Mouse (Mus musculus) CH12.LX (cell line): ENCODE measurements around the gene Lipc. TPM values are rescaled to one million over a fixed set of nuclear protein-coding genes. Genes with fewer than 3 reads are reported as not detected.

Source experiments
- DNase-seq: peaks from one replicate; pipeline ENCODE4 v3.0.0-alpha.2; 2013; ENCODE audit errors: extremely low read depth
- H3K27ac ChIP-seq: 2 replicates; pipeline ENCODE4 v1.5.1; 2012; ENCODE audit warnings: low read depth, mild to moderate bottlenecking, control low read depth, moderate library complexity; ENCODE audit not compliant: insufficient read depth
- H3K27me3 ChIP-seq: replicated peaks from 2 replicates; pipeline ENCODE3; 2012; ENCODE audit warnings: inconsistent platforms
- H3K36me3 ChIP-seq, 2 experiments: replicated peaks in 1 of 2; 2 replicates each; pipeline versions ENCODE3 to v1.6.1; 2012; ENCODE audit warnings: inconsistent platforms in 1 of 2, low read length in 1 of 2, mild to moderate bottlenecking in 1 of 2, mixed read lengths in 1 of 2, moderate library complexity in 1 of 2; ENCODE audit not compliant: control insufficient read depth in 1 of 2, insufficient read depth in 1 of 2
- H3K4me1 ChIP-seq, 2 experiments: 2 replicates each; pipeline ENCODE4 v1.6.1; 2012; ENCODE audit warnings: inconsistent platforms in 1 of 2, moderate library complexity in 1 of 2; ENCODE audit not compliant: insufficient read depth in 2 of 2, control insufficient read depth in 1 of 2
- H3K4me2 ChIP-seq: 2 replicates; pipeline ENCODE4 v1.6.1; 2012; ENCODE audit warnings: low read depth, mild to moderate bottlenecking, control low read depth; ENCODE audit not compliant: poor library complexity, insufficient read depth, severe bottlenecking
- H3K4me3 ChIP-seq, 3 experiments: fragments of 150-350 bp in 1 of 3; sonication (generic) in 1 of 3; replicated peaks in 1 of 3; 2 replicates each; pipeline versions ENCODE3 to v1.5.1; 2011 to 2012; ENCODE audit warnings: low read depth in 2 of 3, low read length in 2 of 3, mild to moderate bottlenecking in 2 of 3, moderate library complexity in 2 of 3, control low read depth in 1 of 3, improper control_type of control experiment in 1 of 3, inconsistent platforms in 1 of 3, mixed read lengths in 1 of 3; ENCODE audit not compliant: poor library complexity in 1 of 3
- H3K79me2 ChIP-seq: replicated peaks from 2 replicates; pipeline ENCODE4 v1.6.1; 2012; ENCODE audit warnings: mild to moderate bottlenecking, moderate library complexity; ENCODE audit not compliant: control insufficient read depth, poor library complexity, insufficient read depth, severe bottlenecking; ENCODE audit errors: extremely low read depth
- H3K9ac ChIP-seq: 2 replicates; pipeline ENCODE4 v1.6.1; 2012; ENCODE audit warnings: low read depth, mild to moderate bottlenecking, control low read depth, moderate library complexity; ENCODE audit not compliant: insufficient read depth
- H3K9me3 ChIP-seq: replicated peaks from 2 replicates; pipeline ENCODE3; 2012; ENCODE audit warnings: low read length, inconsistent platforms, mixed read lengths
- CTCF ChIP-seq, 2 experiments: IDR thresholded peaks in 1 of 2; conservative IDR thresholded peaks in 1 of 2; 2 replicates each; pipeline ENCODE4 v1.5.1; 2011 to 2012; ENCODE audit warnings: low read depth in 2 of 2, low read length in 2 of 2, improper control_type of control experiment in 1 of 2, inconsistent platforms in 1 of 2, mild to moderate bottlenecking in 1 of 2, moderate library complexity in 1 of 2
- ETS1 ChIP-seq: conservative IDR thresholded peaks from 2 replicates; pipeline ENCODE4 v1.6.1; 2012; ENCODE audit warnings: low read depth, mild to moderate bottlenecking, inconsistent platforms, low read length, improper control_type of control experiment, moderate library complexity
- HCFC1 ChIP-seq: IDR thresholded peaks from 2 replicates; pipeline ENCODE4 v1.6.1; 2012; ENCODE audit warnings: low read depth, mild to moderate bottlenecking, inconsistent platforms, low read length, improper control_type of control experiment
- IRF4 ChIP-seq: IDR thresholded peaks from 2 replicates; pipeline ENCODE4 v1.6.1; 2014; ENCODE audit warnings: low read depth, mild to moderate bottlenecking, inconsistent platforms, low read length, improper control_type of control experiment
- JUN ChIP-seq: IDR thresholded peaks from 2 replicates; pipeline ENCODE4 v1.6.1; 2011; ENCODE audit warnings: low read depth, mild to moderate bottlenecking, low read length, improper control_type of control experiment, moderate library complexity; ENCODE audit not compliant: insufficient read depth
- JUND ChIP-seq: conservative IDR thresholded peaks from 2 replicates; pipeline ENCODE4 v1.6.1; 2011; ENCODE audit warnings: low read depth, low read length, improper control_type of control experiment
- MAFK ChIP-seq: IDR thresholded peaks from 2 replicates; pipeline ENCODE4 v1.6.1; 2011; ENCODE audit warnings: low read length, improper control_type of control experiment; ENCODE audit not compliant: insufficient replicate concordance
- MEF2A ChIP-seq: IDR thresholded peaks from 2 replicates; pipeline ENCODE4 v1.6.1; 2014; ENCODE audit warnings: low read depth, mild to moderate bottlenecking, inconsistent platforms, low read length, improper control_type of control experiment, borderline replicate concordance
- NELFE ChIP-seq: IDR thresholded peaks from 2 replicates; pipeline ENCODE4 v1.6.1; 2011; ENCODE audit warnings: low read depth, low read length, improper control_type of control experiment
- RCOR1 ChIP-seq: conservative IDR thresholded peaks from 2 replicates; pipeline ENCODE4 v1.6.1; 2012; ENCODE audit warnings: low read depth, mild to moderate bottlenecking, inconsistent platforms, low read length, improper control_type of control experiment
- SIN3A ChIP-seq: IDR thresholded peaks from 2 replicates; pipeline ENCODE4 v1.6.1; 2012; ENCODE audit warnings: low read length, improper control_type of control experiment, inconsistent platforms
- TBP ChIP-seq: conservative IDR thresholded peaks from 2 replicates; pipeline ENCODE4 v1.6.1; 2011; ENCODE audit warnings: low read depth, low read length, improper control_type of control experiment
- ZC3H11A ChIP-seq: IDR thresholded peaks from 2 replicates; pipeline ENCODE4 v1.6.1; 2012; ENCODE audit warnings: low read depth, mild to moderate bottlenecking, inconsistent platforms, low read length, improper control_type of control experiment
- ZNF384 ChIP-seq: IDR thresholded peaks from 2 replicates; pipeline ENCODE4 v1.6.1; 2012; ENCODE audit warnings: low read depth, low read length, improper control_type of control experiment, inconsistent platforms
- dilution Hi-C: fragments of 300-500 bp; cut with MboI; formaldehyde crosslinking; loops from 2 replicates; pipeline ENCODE4 v1.14.3; 2020; ENCODE audit warnings: low sequenced_read_pairs; ENCODE audit not compliant: extremely low pct_unique_long_range_greater_than_20kb, extremely low pct_ligation_motif_present
- in situ Hi-C: fragments of 300-500 bp; cut with MboI; formaldehyde crosslinking; loops from 3 replicates; pipeline ENCODE4 v1.14.3; 2019; ENCODE audit warnings: low sequenced_read_pairs, low pct_ligation_motif_present, low pct_unique_long_range_greater_than_20kb, mixed read lengths
- polyA plus RNA-seq: library from polyadenylated mRNA; unstranded; fragments of >175 nt; gene quantifications from 2 replicates; pipeline ENCODE4 v1.2.1, GENCODE M21; 2012; ENCODE audit warnings: low read depth; ENCODE audit not compliant: insufficient read length
- total RNA-seq, 2 experiments: library from RNA; depleted of rRNA; stranded (reverse); fragments of 300-350 nt in 1 of 2; fragments of >200 nt in 1 of 2; gene quantifications; 2 replicates each; pipeline ENCODE4 v1.2.3; 2012 to 2014

Gene Lipc
- total and polyA plus RNA-seq, 3 experiments, result 5.2 to 24.5 (median 8.6) TPM

DNA sequence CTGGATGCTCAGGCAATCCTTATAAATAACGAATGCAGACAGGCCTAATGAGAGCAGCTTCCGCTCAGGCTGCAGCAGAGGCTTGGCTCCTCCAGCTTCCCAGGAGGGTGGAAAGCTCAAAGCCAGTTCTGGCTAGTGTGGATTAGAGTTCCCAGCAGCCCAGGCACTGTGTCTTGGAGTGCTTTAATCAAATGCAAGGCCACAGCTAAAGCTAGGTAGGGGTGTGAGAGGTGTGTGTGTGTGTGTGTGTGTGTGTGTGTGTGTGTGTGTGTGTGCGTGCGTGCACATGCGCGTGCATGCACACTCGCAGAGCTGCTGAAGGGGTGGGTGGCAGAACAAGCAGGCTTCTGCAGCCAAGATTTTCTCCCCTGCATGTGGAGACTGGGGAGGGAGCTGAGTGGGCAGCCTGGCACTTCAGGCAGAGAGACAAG is 11.4 kb upstream of the Lipc start:
- dilution Hi-C loops, result no loop called here
- TF ChIP-seq JUND, result no peak
- TF ChIP-seq HCFC1, result no peak
- no peak for TF ChIP-seq MEF2A
- no peak for TF ChIP-seq TBP
- no peak for TF ChIP-seq CTCF (conservative IDR thresholded peaks at IDR 0.05 in 1 of 2, IDR thresholded peaks at IDR 0.05 in 1 of 2; ENCODE audit: low read depth in 2 of 2, low read length in 2 of 2)
- H3K27me3 ChIP-seq, result no peaks in the 10 kb centered on the region

DNA sequence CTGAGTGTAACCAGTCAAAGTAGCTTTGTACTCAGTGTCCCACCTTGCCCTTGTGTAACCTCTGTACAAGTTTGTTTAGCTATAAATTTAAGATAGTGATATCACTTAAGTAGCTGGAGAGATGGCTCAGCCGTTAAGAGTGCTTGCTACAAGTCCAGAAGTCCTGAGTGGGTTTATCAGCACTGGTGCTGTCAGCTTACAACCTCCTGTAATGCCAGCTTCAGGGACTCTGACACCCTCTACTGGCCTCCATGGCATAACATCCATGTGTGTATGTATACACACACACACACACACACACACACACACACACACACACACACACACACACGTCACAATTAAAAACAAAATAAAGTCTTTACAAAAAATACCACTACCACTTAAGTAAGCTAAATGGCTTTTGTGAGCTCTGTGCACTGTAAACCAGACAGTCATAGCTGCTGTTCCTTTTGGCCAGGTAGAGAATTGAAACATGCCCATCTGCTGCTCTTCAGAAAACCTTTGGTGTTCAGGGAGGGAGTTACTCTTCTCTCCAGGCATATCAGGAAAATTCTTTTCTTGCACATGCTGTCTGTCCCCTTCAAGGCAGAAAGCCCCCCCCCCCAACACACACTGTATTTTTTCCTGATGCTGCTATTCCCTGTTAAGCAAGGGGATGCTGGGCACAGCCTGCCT is 10.9 kb upstream of the Lipc start:
- no peak for DNase-seq
- Histone ChIP-seq H3K79me2 (no peaks in the 10 kb centered on the region), H3K4me3 (no peak overlapping the region), H3K27me3 (no peaks in the 10 kb centered on the region), H3K4me1 (peaks cover 3 to 6% of the 10 kb centered on the region in 2 experiments; a peak in 2 of 4 replicates), H3K9me3 (no peaks in the 10 kb centered on the region), H3K36me3 (no peaks in the 10 kb centered on the region), H3K4me2 (no peak overlapping the region), H3K27ac (no peak overlapping the region), H3K9ac (no peak overlapping the region)
- dilution Hi-C loops (no loop called here), in situ Hi-C loops (no loop called here)
- no peak for TF ChIP-seq RCOR1
- TF ChIP-seq SIN3A, result no peak
- TF ChIP-seq IRF4, result no peak
- no peak for TF ChIP-seq MAFK
- no peak for TF ChIP-seq ETS1

More for the DNA sequence above, 11.4 kb upstream of the Lipc start:
- Histone ChIP-seq H3K27ac (no peak overlapping the region), H3K4me3 (no peak overlapping the region), H3K4me2 (no peak overlapping the region), H3K36me3 (no peaks in the 10 kb centered on the region), H3K9me3 (no peaks in the 10 kb centered on the region), H3K79me2 (no peaks in the 10 kb centered on the region), H3K4me1 (peaks cover 1 to 6% of the 10 kb centered on the region in 2 experiments; a peak in 2 of 4 replicates), H3K9ac (no peak overlapping the region)
- DNase-seq, result no peak
- in situ Hi-C loops, result no loop called here

DNA sequence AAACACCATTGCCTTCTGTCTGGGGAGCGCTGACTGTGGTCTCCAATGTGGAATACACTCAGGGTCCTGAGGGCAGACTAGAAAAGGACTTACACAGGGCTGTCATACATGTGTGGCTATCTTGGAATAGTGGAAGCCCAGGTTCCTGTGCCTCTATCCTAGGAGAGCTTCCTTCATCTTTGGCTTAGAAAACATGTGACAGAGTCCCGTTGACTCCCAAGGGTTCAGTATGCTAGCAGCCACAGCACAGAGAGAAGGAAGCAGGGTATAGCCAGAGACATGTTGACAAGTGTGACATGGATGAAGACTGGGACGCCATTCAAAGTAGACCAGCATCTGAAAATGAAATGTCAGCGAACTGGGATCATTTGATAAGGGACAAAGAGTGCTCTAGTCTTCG is 8.3 kb upstream of the Lipc start:
- Histone ChIP-seq H3K4me1 (peaks cover 2 to 3% of the 10 kb centered on the region in 2 experiments; a peak in 2 of 4 replicates), H3K27ac (no peak overlapping the region), H3K27me3 (no peaks in the 10 kb centered on the region), H3K79me2 (no peaks in the 10 kb centered on the region), H3K4me2 (no peak overlapping the region), H3K36me3 (no peaks in the 10 kb centered on the region), H3K4me3 (no peak overlapping the region)
- no peak for DNase-seq
- in situ Hi-C loops, result no loop called here
- TF ChIP-seq JUN (no peak), ZNF384 (no peak), ZC3H11A (no peak), NELFE (no peak)
- TF ChIP-seq, all 38 proteins: peak for 0
- Histone ChIP-seq H3K9me3 (no peaks in the 10 kb centered on the region), H3K9ac (no peak overlapping the region)
- dilution Hi-C loops, result no loop called here
